Mouse (Mus musculus) layer of hippocampus, postnatal 10 days (tissue): ENCODE results near the gene 4930518I15Rik. TPM values are rescaled to one million over a fixed set of nuclear protein-coding genes. Genes with fewer than 3 reads are reported as not detected.
"Not testable (repeated sequence)": the region's sequence is repeated elsewhere in the genome, so short reads cannot be mapped to it uniquely, and the experiment has no call there.

ENCODE experiments used
- DNase-seq, 2 experiments: peaks; one replicate each; pipeline ENCODE4 v3.0.0; 2021; ENCODE audit warnings: low spot score in 2 of 2
- long read RNA-seq: library from polyadenylated mRNA; stranded (forward); transcript quantifications from one replicate; pipeline ENCODE4 v2.0.0, GENCODE M21; 2023
- total RNA-seq, 2 experiments: library from RNA; stranded (reverse); gene quantifications; 2 replicates each; pipeline ENCODE4 v1.2.3; 2021

Gene 4930518I15Rik
- total RNA-seq = 1 to 10 TPM; 3.6 to 3.8 TPM
- long read RNA-seq, partial matches to known transcripts = 0 of 2 reads
- long read RNA-seq, other reads (novel, unspliced or antisense) = 0 of 2 reads

DNA sequence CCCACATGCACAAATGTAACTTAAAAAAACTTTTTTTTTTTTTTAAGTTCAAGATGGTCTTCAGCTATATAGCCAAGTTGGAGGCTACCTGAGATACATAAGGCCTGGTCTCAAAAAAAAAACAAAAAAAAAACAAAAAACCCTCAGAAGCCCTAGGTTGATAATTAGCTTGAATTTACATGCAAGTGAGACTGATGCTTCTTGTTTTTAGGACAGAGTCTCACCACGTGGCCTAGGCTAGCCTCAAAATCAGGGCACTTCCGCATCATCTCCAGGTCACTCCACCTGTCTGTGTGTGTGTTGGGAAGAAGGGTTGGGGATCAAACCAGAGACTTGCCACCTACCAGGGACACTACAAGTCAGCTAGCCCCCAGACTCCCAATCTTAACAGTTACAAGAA lies at the start of gene 4930518I15Rik:
Gene 4930518I15Rik (minus strand): TSS at position 112 of the 400 bp plus-strand sequence.
- no peak for DNase-seq

DNA sequence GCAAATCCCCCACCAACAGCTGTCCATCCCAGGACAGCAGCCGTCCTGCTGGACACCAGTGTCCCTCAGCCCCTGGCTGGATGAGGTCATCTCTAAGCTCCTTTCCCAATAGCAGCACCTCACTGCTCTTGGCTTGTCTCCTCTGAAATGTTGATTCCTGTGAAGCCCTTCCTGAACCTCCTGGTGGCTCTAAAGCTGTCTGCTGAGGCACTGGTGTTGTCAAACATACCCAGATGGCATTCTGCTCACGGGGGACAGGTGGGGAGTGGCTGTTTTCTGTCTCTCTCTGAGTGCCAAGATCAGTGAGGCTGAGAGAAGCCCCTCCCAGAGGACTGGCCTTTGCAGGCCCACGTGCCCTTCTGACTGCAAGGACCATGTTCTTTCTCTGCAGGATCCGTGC lies 48.2 kb upstream of the 4930518I15Rik start:
- not testable (repeated sequence) for DNase-seq

DNA sequence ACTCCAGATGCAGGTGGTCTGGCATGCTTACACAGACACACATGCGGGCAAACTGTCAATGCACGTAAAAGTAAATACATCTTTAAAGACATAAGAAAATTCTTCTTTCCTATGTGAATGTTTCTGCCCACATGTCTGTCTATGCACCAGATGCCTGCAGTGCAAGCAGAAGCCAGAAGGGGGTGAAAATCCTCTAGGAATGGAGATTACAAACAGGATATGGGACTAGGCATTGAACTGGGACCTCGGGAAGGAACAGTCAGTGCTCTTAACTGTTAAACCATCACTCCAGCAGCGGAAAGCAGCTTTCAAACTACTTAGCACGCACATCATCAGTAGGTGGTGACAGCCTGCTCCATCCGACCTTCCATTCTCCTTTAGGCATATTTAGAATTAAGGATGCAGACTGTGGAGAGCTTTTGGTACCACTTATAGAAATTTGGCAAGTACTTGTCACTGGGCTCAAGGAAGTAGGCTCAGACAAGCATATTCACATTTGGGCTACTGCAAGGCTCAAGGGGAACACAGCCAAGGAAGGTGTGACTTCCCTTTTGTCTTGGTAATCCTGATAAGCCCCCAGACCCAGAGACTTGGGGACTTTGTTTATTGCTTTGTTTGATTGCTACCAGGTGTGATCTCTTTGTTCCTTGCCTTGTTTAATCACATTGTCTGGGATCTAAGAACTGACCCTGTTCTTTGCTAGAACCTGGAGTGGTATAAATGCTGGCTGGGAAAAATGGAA lies 47.4 kb upstream of the 4930518I15Rik start:
- DNase-seq = peak; percentile 83 to 84

- DNase-seq = no peak
These were observed 45.6 kb upstream of the 4930518I15Rik start for GRCm38 (mm10) chr2:156903367-156903766.

DNA sequence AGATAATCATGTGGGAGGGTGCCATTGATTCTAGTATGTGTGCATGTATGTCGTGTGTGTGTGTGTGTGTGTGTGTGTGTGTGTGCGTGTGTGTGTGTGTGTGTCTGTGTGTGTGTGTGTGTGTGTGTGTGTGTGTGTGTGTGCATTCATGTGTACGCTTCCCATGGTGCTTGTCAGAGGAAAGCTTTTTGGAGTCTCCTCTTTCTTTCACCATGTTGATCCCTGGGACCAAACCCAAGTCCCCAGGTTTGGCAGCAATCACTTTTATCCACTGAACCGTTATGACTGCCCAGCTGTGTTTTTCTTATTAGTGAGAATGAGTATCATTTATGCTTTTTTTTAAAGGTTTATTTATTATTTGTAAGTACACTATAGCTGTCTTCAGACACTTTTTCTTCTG lies 44.7 kb upstream of the 4930518I15Rik start:
- not testable (repeated sequence) for DNase-seq

DNA sequence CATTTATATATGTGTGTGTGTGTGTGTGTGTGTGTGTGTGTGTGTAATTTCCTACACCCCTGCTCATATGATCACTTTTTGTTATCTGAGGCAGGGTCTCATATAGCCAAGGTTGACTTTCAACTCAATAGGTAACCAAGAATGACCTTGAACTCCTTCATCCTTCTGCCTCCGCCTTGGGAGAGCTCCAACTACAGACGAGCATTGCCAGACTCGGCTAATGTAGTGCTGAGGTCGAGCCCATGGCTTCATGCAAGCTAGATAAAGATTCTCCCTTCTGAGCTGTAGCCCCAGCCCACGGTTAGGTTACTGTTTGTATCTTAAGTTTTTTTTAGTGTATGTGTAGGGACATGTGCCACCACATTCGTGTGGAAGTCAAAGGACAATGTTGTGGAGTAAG lies 44.1 kb upstream of the 4930518I15Rik start:
- DNase-seq = no peak

DNA sequence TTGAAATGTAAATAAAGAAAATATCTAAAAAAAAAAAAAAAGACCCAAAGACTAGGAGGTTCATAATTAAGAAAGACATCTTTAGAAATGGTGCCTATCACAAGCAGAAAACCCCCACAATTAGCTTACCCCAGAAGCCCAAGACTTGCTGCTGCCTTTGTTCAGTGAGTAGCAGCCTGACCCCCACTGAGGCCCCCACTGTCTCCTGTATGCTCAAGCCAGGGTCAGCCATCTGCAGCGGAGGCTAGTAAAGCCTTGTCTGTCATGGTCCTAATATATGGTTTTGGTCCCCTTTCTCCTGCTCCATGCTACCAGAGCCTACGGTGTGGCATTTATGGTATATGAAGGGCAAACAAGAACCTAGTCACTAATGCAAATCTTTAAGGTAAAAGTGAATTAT lies 43.6 kb upstream of the 4930518I15Rik start:
- DNase-seq = no peak

GRCm38 (mm10) chr2:156899184-156899583 lies 41.4 kb upstream of the 4930518I15Rik start:
- DNase-seq = no peak

GRCm38 (mm10) chr2:156898374-156898773 lies 40.6 kb upstream of the 4930518I15Rik start:
- DNase-seq = no peak

- DNase-seq = no peak
These were observed 39.3 kb upstream of the 4930518I15Rik start for GRCm38 (mm10) chr2:156897034-156897433.

DNA sequence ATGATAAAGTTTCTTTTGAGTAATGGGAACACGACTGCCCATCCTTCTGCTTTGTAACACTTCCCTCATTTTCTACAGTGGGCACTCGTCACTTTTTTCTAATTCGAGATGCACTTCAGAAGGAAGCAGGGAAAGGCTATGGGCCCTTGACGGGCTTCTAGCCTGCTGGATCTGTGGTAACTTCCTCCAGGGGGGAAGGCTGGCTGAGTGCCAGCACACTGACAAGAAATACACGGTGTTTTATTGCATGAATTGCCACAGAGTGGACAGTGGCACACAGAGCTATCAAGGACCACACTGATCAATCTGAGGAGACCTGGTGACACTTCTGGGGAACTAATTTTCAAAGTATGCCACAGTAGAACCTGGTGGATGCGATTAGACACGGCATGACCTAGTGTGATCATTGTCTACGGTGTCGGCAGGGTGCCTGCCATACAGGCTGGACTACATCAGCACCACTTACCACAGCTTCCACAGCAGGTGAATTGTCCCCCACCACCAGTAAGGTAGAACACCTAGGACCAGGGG lies 38.7 kb upstream of the 4930518I15Rik start:
- no peak for DNase-seq

GRCm38 (mm10) chr2:156894496-156895265 lies 36.9 kb upstream of the 4930518I15Rik start:
- no peak for DNase-seq

GRCm38 (mm10) chr2:156892821-156893220 lies 35.1 kb upstream of the 4930518I15Rik start:
- DNase-seq = no peak

DNA sequence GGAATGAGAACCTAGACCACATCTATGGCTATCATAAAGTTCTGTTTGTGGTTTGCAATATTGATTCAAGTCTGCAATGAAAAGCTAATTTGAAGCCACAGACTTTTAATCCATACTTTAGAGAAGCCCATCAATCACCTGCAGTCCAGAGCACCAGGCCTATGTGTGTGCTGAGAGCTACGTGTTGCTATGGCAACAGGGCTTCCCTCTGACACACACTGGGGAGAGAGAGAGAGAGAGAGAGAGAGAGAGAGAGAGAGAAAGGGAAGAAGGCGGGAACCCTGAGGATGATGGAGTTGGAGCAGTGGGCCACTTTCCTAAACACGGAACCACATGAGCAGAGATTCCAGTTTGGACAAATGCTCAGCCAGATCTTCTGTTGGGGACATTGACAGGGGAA lies 34.5 kb upstream of the 4930518I15Rik start:
- DNase-seq = no peak

DNA sequence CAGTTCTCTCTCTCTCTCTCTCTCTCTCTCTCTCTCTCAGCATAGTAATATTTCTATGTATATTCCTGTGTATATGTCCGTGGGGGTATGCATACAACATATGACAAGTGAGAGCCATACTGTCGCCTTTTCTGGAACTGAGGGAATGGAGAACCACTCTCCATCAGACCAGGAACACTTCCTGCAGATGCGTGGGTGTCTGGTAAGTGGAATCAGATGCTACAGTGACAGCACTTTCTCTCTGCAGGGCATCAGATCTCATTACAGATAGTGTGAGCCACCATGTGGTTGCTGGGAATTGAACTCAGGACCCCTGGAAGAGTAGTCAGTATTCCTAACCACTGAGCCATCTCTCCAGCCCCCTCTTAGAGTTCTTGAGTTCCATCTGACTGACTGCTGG lies 30.7 kb upstream of the 4930518I15Rik start:
- DNase-seq = no peak

DNA sequence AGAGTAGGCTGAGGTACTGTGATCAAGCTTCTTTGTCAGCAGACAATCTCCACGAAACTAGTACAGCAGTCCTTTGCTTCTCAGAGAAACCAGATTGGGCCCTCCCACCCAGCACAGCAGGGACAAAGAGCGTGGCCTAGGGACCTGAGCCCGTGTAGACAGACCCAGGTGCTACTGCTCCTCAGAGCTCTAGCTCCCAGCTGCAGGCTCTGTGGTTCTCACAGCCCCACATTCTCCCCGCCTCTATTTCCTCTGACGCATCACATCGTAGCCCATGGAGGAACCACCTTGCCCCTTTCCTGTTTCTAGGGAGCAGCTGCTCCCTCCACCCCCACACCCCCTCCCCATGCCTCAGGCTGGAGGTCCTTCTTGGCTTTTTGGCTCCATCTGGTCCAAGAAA lies 29.3 kb upstream of the 4930518I15Rik start, which contains the start of gene Sla2:
Gene Sla2 (minus strand): TSS at position 176 of the 400 bp plus-strand sequence.
- no peak for DNase-seq

DNA sequence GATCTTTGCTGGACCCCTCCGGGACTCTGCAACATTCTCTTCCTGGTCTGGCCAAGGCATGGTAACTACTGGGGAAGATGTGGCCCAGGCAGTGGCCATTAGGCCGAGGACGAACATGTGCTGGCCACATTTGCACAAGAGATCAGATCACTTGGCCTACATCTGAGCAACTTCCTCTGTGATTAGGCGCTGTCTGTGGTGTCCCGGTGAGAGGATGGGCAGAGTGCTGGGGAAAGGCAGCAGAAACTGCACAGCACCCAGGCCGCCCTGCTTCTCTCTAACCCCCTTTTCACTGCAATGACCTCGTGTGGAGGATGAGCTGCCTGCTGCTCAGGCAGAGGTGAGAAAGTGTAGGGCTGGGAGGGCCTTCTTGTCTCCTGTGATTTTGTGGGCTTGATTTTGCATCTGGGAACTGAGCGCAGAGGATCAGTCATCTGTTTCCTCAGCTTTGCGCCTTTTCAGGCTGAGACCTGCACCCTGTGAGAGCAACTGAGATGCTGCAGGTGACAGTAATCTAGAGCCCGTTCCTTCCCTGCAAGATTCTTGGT lies 28.4 kb upstream of the 4930518I15Rik start:
- DNase-seq = no peak

DNA sequence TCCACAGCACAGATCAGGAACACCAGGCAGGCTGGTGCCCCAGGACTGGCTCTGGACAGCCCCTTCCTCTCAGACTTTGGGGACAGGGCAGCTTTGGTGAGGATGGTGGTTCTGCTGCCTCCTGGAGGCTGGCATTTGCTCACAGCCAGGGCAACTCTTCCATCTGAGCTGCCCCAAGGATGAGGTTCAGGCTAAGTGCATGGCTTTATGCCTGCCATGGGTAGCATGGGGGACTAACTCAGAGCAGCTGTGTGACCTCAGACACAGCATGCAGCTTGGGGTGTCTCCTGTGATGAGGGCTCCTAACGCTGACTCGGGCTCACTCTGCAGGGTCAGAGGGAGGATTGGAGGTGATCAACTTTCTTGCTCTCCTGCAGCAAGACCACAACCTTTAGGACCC lies 27.9 kb upstream of the 4930518I15Rik start:
- not testable (repeated sequence) for DNase-seq

GRCm38 (mm10) chr2:156884396-156885211 lies 26.9 kb upstream of the 4930518I15Rik start:
- no peak for DNase-seq

GRCm38 (mm10) chr2:156882431-156883001 lies 24.8 kb upstream of the 4930518I15Rik start:
- no peak for DNase-seq
